Mouse (Mus musculus) R1 (cell line): ENCODE results near the gene Nr5a1.

Experiments used
- DNase-seq: peaks from one replicate; pipeline ENCODE4 v3.0.0-alpha.2; 2018; ENCODE audit warnings: low read depth, low spot score

The Nr5a1 gene

GRCm38 (mm10) chr2:38704336-38704735, 10.0 kb downstream of the Nr5a1 start:
- DNase-seq, result no peak

GRCm38 (mm10) chr2:38700177-38700576, 14.2 kb downstream of the Nr5a1 start:
- DNase-seq, result no peak

GRCm38 (mm10) chr2:38698623-38699022, 15.7 kb downstream of the Nr5a1 start:
- DNase-seq, result no peak

- DNase-seq, result no peak
Measured at GRCm38 (mm10) chr2:38697128-38698120, 16.9 kb downstream of the Nr5a1 start.

GRCm38 (mm10) chr2:38695770-38696169, 18.6 kb downstream of the Nr5a1 start:
- DNase-seq, result no peak

GRCm38 (mm10) chr2:38691542-38691941, 22.8 kb downstream of the Nr5a1 start:
- DNase-seq, result peak; percentile 86

- DNase-seq, result no peak
Measured at GRCm38 (mm10) chr2:38689881-38690280, 24.5 kb downstream of the Nr5a1 start.

GRCm38 (mm10) chr2:38688791-38689520, 25.4 kb downstream of the Nr5a1 start:
- peak; percentile 85 for DNase-seq

- DNase-seq, result no peak
Measured at GRCm38 (mm10) chr2:38685746-38686145, 28.6 kb downstream of the Nr5a1 start.

- no peak for DNase-seq
Measured at GRCm38 (mm10) chr2:38683083-38683482, 31.3 kb downstream of the Nr5a1 start.

- DNase-seq, result no peak
Measured at GRCm38 (mm10) chr2:38682209-38682608, 32.1 kb downstream of the Nr5a1 start.

- DNase-seq, result no peak
Measured at GRCm38 (mm10) chr2:38678947-38679346, 35.4 kb downstream of the Nr5a1 start.

- no peak for DNase-seq
Measured at GRCm38 (mm10) chr2:38675366-38675969, 38.9 kb downstream of the Nr5a1 start.

GRCm38 (mm10) chr2:38672496-38672895, 41.8 kb downstream of the Nr5a1 start:
- peak; percentile 80 for DNase-seq

GRCm38 (mm10) chr2:38668802-38669580, 45.4 kb downstream of the Nr5a1 start:
- DNase-seq, result peak; percentile 93

GRCm38 (mm10) chr2:38661398-38661797, 52.9 kb downstream of the Nr5a1 start:
- DNase-seq, result peak; percentile 57

GRCm38 (mm10) chr2:38658338-38658836, 56.0 kb downstream of the Nr5a1 start:
- DNase-seq, result peak; percentile 59

- no peak for DNase-seq
Measured at GRCm38 (mm10) chr2:38653694-38654093, 60.6 kb downstream of the Nr5a1 start.

GRCm38 (mm10) chr2:38653293-38653619, 61.1 kb downstream of the Nr5a1 start:
- DNase-seq, result no peak

- peak; percentile 53 for DNase-seq
Measured at GRCm38 (mm10) chr2:38652565-38653292, 61.6 kb downstream of the Nr5a1 start.

GRCm38 (mm10) chr2:38652098-38652497, 62.2 kb downstream of the Nr5a1 start:
- no peak for DNase-seq
